Mouse (Mus musculus) hindbrain, embryonic 10.5 days (tissue): ENCODE results near the gene Uck2. TPM values are rescaled to one million over a fixed set of nuclear protein-coding genes. Genes with fewer than 3 reads are reported as not detected.

Experiments used
- DNase-seq: peaks from one replicate; pipeline ENCODE4 v3.0.0-alpha.2; 2017; ENCODE audit warnings: low spot score
- H3K27ac ChIP-seq: fragments of 300-500 bp; sonication (generic); 2 replicates; pipeline ENCODE4 v1.5.1; 2016; ENCODE audit warnings: mild to moderate bottlenecking, moderate library complexity
- H3K27me3 ChIP-seq: fragments of 300-500 bp; sonication (generic); 2 replicates; pipeline ENCODE4 v1.6.1; 2016; ENCODE audit warnings: mild to moderate bottlenecking; ENCODE audit not compliant: poor library complexity, insufficient read depth, severe bottlenecking
- H3K36me3 ChIP-seq: fragments of 300-500 bp; sonication (generic); 2 replicates; pipeline ENCODE4 v1.6.1; 2016; ENCODE audit warnings: mild to moderate bottlenecking, moderate library complexity
- H3K4me1 ChIP-seq: fragments of 300-500 bp; sonication (generic); replicated peaks from 2 replicates; pipeline ENCODE4 v1.6.1; 2016; ENCODE audit warnings: mild to moderate bottlenecking
- H3K4me3 ChIP-seq: fragments of 300-500 bp; sonication (generic); 2 replicates; pipeline ENCODE4 v1.5.1; 2016; ENCODE audit warnings: mild to moderate bottlenecking, moderate library complexity
- H3K9me3 ChIP-seq: fragments of 300-500 bp; sonication (generic); 2 replicates; pipeline ENCODE4 v1.6.1; 2016; ENCODE audit warnings: mild to moderate bottlenecking, moderate library complexity
- WGBS: fragments of 180-500 bp; shearing (Covaris S2); methylation state at CpG from one replicate; pipeline ENCODE4 v1.1.7; 2016; 5-methylcytosine and 5-hydroxymethylcytosine counted together
- polyA plus RNA-seq: library from polyadenylated mRNA; unstranded; fragments of >200 nt; fragmentation: Nextera tagmentation; extraction: Ambion mirVana; gene quantifications from 2 replicates; pipeline ENCODE4 v1.2.1, GENCODE M21; 2016

Gene Uck2
- polyA plus RNA-seq, 1 experiment from 2014 or later, result 113 TPM

GRCm38 (mm10) chr1:167291610-167292009 is 6.5 kb upstream of the Uck2 start:
- Histone ChIP-seq H3K4me1 (peaks cover 38% of the 10 kb centered on the region), H3K27me3 (peaks cover 19% of the 10 kb centered on the region), H3K4me3 (no peak overlapping the region), H3K27ac (no peak overlapping the region), H3K36me3 (no peaks in the 10 kb centered on the region), H3K9me3 (no peaks in the 10 kb centered on the region)
- no peak for DNase-seq
- WGBS, result 76% methylated on average over 8 of the region's 8 CpGs

GRCm38 (mm10) chr1:167290263-167290592 is 5.1 kb upstream of the Uck2 start:
- peaks cover 19% of the 10 kb centered on the region for H3K27me3 ChIP-seq
- H3K27ac ChIP-seq, result 0 out of 2 replicates have a peak overlapping the region, but pooled peaks have one; percentile 77
- DNase-seq, result no peak
- no peaks in the 10 kb centered on the region for H3K9me3 ChIP-seq
- peak overlapping the region; percentile 30 for H3K4me3 ChIP-seq
- H3K4me1 ChIP-seq, result peaks cover 32% of the 10 kb centered on the region
- no peaks in the 10 kb centered on the region for H3K36me3 ChIP-seq
- 27% methylated on average over 6 of the region's 6 CpGs for WGBS

DNA sequence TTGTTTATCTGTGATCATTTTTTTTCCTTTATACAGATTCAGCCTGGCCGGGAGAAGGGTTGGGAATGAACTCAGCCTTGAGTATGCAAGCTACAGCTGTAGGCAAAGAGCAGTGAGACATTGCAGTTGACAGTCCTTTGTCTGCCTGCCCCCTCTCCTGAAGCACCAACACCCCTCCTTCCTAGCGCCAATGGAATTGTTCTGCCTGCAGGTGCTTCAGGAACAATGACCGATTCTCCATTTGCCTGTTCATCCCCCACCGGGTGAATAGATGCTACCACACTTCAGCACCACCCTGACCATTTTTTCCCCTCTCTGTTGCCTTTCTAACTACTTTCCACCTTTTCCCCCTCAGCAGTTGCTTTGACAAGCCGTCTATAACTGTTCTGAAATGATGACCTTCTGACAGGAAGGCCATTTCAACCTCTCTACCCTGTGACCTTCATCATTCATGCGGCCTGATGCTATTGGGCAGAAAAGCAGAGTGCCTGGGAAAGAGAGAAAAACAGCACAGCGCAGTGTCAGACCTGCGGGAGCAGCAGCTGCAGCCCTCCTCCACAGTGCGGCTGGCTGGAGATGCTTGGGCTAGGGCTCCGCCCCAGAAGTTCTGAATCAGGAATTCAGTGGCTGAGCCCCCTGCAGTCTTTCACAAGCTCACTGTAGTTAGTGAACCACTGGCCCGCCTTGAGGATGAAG is 4.6 kb upstream of the Uck2 start:
- H3K4me3 ChIP-seq, result peak overlapping the region; percentile 30
- DNase-seq, result peak; percentile 63
- H3K4me1 ChIP-seq, result peaks cover 37% of the 10 kb centered on the region
- WGBS, result 3% methylated on average over 11 of the region's 11 CpGs
- peaks cover 19% of the 10 kb centered on the region for H3K27me3 ChIP-seq
- no peaks in the 10 kb centered on the region for H3K36me3 ChIP-seq
- H3K9me3 ChIP-seq, result no peaks in the 10 kb centered on the region
- peak overlapping the region; percentile 77 for H3K27ac ChIP-seq

GRCm38 (mm10) chr1:167288665-167289538 is 3.8 kb upstream of the Uck2 start:
- Histone ChIP-seq H3K27me3 (peaks cover 19% of the 10 kb centered on the region), H3K27ac (peak overlapping the region; percentile 77; the same call in 1 of the 2 replicates), H3K36me3 (no peaks in the 10 kb centered on the region), H3K4me1 (peaks cover 37% of the 10 kb centered on the region), H3K9me3 (no peaks in the 10 kb centered on the region), H3K4me3 (no peak overlapping the region)
- DNase-seq, result no peak
- WGBS, result 45% methylated on average over 11 of the region's 11 CpGs

GRCm38 (mm10) chr1:167287156-167287555 is 2.0 kb upstream of the Uck2 start:
- Histone ChIP-seq H3K9me3 (no peaks in the 10 kb centered on the region), H3K27ac (no peak overlapping the region), H3K4me1 (peaks cover 47% of the 10 kb centered on the region), H3K4me3 (no peak overlapping the region), H3K27me3 (peaks cover 19% of the 10 kb centered on the region), H3K36me3 (no peaks in the 10 kb centered on the region)
- no peak for DNase-seq
- 88% methylated on average over 5 of the region's 5 CpGs for WGBS

DNA sequence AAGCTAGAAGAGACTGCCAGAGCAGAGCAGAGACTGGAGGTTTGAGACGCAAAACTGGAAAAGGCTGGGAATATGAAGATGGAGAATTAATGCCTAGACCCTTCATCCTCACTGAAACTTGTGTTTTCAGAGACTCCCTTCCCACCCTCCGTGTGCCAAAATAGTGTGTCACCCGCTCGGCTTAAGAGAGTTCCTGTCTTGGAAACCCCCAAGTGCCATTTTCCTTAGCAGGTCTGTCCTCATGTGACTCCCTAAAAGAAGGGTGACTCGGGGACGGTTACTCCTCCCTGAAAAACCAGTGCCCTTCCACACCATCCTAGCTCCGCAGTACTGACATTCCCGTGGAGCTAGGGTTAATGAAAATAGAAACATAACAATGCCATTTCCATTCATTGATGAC is 236 bp upstream of the Uck2 start:
- Histone ChIP-seq H3K4me3 (peak overlapping the region; percentile 82), H3K27ac (peak overlapping the region; percentile 99), H3K9me3 (no peaks in the 10 kb centered on the region), H3K27me3 (peaks cover 19% of the 10 kb centered on the region), H3K36me3 (peaks cover 3% of the 10 kb centered on the region; the same call in 1 of the 2 replicates), H3K4me1 (peaks cover 54% of the 10 kb centered on the region)
- no peak for DNase-seq
- whole genome bisulfite sequencing, result 2% methylated on average over 8 of the region's 8 CpGs

- under 1% methylated on average over 51 of the region's 51 CpGs for WGBS
- peak; percentile 91 for DNase-seq
- Histone ChIP-seq H3K9me3 (no peaks in the 10 kb centered on the region), H3K4me1 (peaks cover 53% of the 10 kb centered on the region), H3K27ac (peak overlapping the region; percentile 99), H3K36me3 (peaks cover 8% of the 10 kb centered on the region; the same call in 1 of the 2 replicates), H3K4me3 (peak overlapping the region; percentile 82), H3K27me3 (peaks cover 19% of the 10 kb centered on the region)
Measured at GRCm38 (mm10) chr1:167284837-167285319, 242 bp downstream of the Uck2 start.

DNA sequence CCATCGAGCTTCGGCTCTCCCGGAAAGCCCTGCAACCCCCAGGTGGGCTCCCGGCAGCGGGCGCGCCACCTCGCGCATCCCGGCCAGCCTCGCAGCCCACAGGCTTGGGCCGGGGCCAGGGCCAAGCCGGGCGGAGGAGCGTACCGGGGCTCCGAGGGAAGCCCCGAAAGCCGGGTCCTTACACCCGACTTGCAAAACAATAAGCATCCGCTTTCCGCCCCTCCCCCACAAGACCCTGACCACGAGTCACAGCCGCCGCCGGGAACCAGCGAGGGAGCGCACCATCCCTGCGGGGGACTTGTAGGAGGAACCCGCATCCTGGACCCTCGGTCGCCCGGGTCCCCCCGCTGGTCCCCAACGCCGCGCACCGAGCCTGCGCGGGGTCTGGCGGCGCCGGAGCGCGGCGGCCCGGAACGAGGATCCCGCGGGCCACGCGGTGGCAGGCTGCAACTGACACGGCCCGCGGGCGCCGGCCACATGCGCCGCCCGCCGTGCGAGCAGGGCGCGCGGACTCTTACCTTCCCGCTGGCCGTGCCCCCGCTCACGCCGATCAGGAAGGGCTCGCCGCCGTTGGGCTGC is 773 bp downstream of the Uck2 start:
- H3K9me3 ChIP-seq, result no peaks in the 10 kb centered on the region
- peak; percentile 89 for DNase-seq
- H3K27me3 ChIP-seq, result peaks cover 16% of the 10 kb centered on the region
- peaks cover 10% of the 10 kb centered on the region; the same call in 1 of the 2 replicates for H3K36me3 ChIP-seq
- peaks cover 49% of the 10 kb centered on the region for H3K4me1 ChIP-seq
- H3K4me3 ChIP-seq, result peak overlapping the region; percentile 82
- peak overlapping the region; percentile 99 for H3K27ac ChIP-seq
- WGBS, result under 1% methylated on average over 73 of the region's 73 CpGs

DNA sequence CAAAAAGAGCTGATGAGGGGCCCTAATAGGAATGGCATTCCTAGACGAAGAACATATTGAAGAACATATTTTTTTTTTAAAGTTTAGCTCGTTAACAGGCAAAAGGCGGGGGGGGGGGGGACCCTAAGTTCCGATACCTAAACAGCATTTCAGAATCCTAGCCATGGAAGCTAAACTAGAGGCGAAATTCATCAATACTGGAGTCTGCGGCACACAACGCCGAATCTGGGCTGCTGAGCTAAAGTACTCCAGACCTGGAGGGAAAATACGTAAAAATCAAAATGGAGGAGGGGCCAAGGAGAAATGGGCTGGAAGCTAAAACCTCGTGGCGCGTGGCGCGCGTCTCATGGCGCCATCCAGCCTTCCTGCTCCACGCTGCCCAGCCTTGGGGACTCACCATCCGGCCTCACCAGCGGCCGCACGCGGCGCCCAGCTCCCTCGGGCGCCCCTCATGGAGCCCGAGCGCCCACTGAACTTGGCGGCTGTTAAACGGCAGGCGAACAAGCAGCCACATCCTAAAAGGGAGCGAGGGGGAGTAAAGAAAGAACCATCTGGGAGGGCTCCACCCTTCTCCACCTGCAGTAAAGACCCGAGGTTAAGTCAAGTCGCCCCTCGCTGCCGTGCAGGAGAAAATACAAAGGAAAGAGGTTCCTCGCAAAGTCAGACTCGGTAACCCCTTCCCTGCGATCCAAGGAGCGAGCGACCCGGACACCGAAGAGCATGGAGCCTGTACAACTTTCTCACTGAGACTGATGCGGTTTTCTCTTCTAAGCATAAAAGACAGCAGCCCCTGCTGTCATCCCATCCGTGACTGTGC is 1.5 kb downstream of the Uck2 start:
- under 1% methylated on average over 44 of the region's 44 CpGs for WGBS
- Histone ChIP-seq H3K9me3 (no peaks in the 10 kb centered on the region), H3K36me3 (peaks cover 17% of the 10 kb centered on the region), H3K4me1 (peaks cover 49% of the 10 kb centered on the region), H3K4me3 (peak overlapping the region; percentile 82), H3K27me3 (peaks cover 9% of the 10 kb centered on the region; the same call in 1 of the 2 replicates), H3K27ac (peak overlapping the region; percentile 99)
- DNase-seq, result peak; percentile 75

DNA sequence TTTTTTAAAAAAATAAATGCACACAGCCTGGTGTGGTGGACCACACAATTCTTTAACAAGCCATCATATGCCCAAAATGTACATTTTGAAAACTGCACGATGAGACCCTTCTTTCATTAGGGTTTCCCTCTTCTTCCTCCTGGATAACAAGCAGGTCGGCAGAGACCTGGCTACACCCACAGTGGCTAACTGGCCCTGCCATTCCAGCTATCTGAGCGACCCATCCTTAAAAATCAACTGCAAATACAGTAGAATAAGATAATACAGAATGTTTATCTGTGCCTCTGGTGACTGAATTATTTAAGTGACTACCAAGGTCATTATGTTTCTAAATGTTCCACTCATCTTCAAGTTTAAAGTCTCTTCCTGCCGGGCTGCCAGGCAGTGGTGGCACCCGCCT is 2.4 kb downstream of the Uck2 start:
- WGBS, result 62% methylated on average over 5 of the region's 5 CpGs
- Histone ChIP-seq H3K4me1 (peaks cover 50% of the 10 kb centered on the region), H3K27me3 (peaks cover under 1% of the 10 kb centered on the region; the same call in 1 of the 2 replicates), H3K9me3 (no peaks in the 10 kb centered on the region), H3K4me3 (peak overlapping the region; percentile 82), H3K36me3 (peaks cover 20% of the 10 kb centered on the region), H3K27ac (peak overlapping the region; percentile 99; the same call in 1 of the 2 replicates)
- no peak for DNase-seq

- H3K36me3 ChIP-seq, result peaks cover 23% of the 10 kb centered on the region
- H3K27ac ChIP-seq, result 0 out of 2 replicates have a peak overlapping the region, but pooled peaks have one; percentile 23
- 72% methylated on average over 3 of the region's 3 CpGs for WGBS
- peaks cover 50% of the 10 kb centered on the region for H3K4me1 ChIP-seq
- peak overlapping the region; percentile 82 for H3K4me3 ChIP-seq
- no peaks in the 10 kb centered on the region for H3K9me3 ChIP-seq
- no peaks in the 10 kb centered on the region; the same call in 1 of the 2 replicates for H3K27me3 ChIP-seq
- no peak for DNase-seq
Measured at GRCm38 (mm10) chr1:167282112-167282511, 3.0 kb downstream of the Uck2 start.

DNA sequence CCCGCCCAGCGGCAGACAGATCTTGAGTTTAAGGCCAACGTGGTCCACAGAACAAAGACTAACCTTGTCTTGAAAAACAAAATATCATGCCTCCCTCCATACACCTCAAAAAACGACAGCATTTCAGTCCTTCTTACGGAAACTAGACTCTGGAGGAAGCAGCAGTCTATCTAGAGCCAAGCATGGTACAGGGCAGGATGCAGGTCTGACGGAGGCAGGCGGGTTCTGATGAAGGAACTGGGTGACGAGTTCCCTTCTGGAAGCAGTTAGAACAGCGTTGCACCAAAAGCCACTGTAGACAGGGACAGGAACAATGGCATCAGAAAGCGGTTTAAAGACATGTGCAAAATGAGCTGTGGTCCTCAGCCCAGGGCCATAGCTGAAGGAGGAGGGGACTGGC is 5.1 kb downstream of the Uck2 start:
- H3K4me1 ChIP-seq, result peaks cover 47% of the 10 kb centered on the region
- WGBS, result 90% methylated on average over 10 of the region's 10 CpGs
- H3K27ac ChIP-seq, result 0 out of 2 replicates have a peak overlapping the region, but pooled peaks have one; percentile 29
- DNase-seq, result no peak
- H3K9me3 ChIP-seq, result no peaks in the 10 kb centered on the region
- H3K36me3 ChIP-seq, result peaks cover 32% of the 10 kb centered on the region
- no peaks in the 10 kb centered on the region for H3K27me3 ChIP-seq
- H3K4me3 ChIP-seq, result no peak overlapping the region
